Mouse (Mus musculus) liver, postnatal 0 days (tissue): ENCODE measurements around the gene Rsph6a. TPM values are rescaled to one million over a fixed set of nuclear protein-coding genes. Genes with fewer than 3 reads are reported as not detected.

Experiments
- ATAC-seq: fragments of 200-750 bp; cut with Nextera tagmentation; 2 replicates; pipeline ENCODE4 v1.8.0; 2017; ENCODE audit warnings: mild to moderate bottlenecking, moderate library complexity
- DNase-seq: peaks from one replicate; pipeline ENCODE4 v3.0.0-alpha.2; 2016
- H3K27ac ChIP-seq: fragments of 300-500 bp; sonication (generic); 2 replicates; pipeline ENCODE4 v1.5.1; 2014; ENCODE audit warnings: antibody characterized with exemption, moderate library complexity, mild to moderate bottlenecking, low read depth
- H3K27me3 ChIP-seq: fragments of 300-500 bp; sonication (generic); 2 replicates; pipeline ENCODE4 v1.6.1; 2014; ENCODE audit warnings: low read length, control low read depth, mixed read lengths; ENCODE audit not compliant: insufficient read depth
- H3K36me3 ChIP-seq: fragments of 300-500 bp; sonication (generic); replicated peaks from 2 replicates; pipeline ENCODE4 v1.6.1; 2014; ENCODE audit warnings: mild to moderate bottlenecking, control low read depth, low read length, moderate library complexity, mixed read lengths; ENCODE audit not compliant: insufficient read depth
- H3K4me1 ChIP-seq: fragments of 300-500 bp; sonication (generic); 2 replicates; pipeline ENCODE4 v1.6.1; 2014; ENCODE audit warnings: antibody characterized with exemption, mild to moderate bottlenecking, control low read depth; ENCODE audit not compliant: insufficient read depth
- H3K4me2 ChIP-seq: fragments of 300-500 bp; sonication (generic); 2 replicates; pipeline ENCODE4 v1.6.1; 2014; ENCODE audit warnings: low read depth, mild to moderate bottlenecking, low read length, moderate library complexity, mixed read lengths
- H3K4me3 ChIP-seq: fragments of 300-500 bp; sonication (generic); 2 replicates; pipeline ENCODE4 v1.5.1; 2014; ENCODE audit warnings: low read depth, low read length
- H3K9ac ChIP-seq: fragments of 300-500 bp; sonication (generic); replicated peaks from 2 replicates; pipeline ENCODE4 v1.6.1; 2014; ENCODE audit warnings: mild to moderate bottlenecking, moderate library complexity
- H3K9me3 ChIP-seq: fragments of 300-500 bp; sonication (generic); 2 replicates; pipeline ENCODE4 v1.6.1; 2016; ENCODE audit warnings: mild to moderate bottlenecking, control low read depth, low read length, mixed read lengths
- CTCF ChIP-seq: sonication (generic); IDR thresholded peaks from 2 replicates; pipeline ENCODE4 v1.5.1; 2016; ENCODE audit warnings: antibody characterized with exemption, low read depth
- EP300 ChIP-seq: IDR thresholded peaks from 2 replicates; pipeline ENCODE4 v1.6.1; 2016; ENCODE audit warnings: antibody characterized with exemption, low read depth, mild to moderate bottlenecking
- WGBS: fragments of 180-500 bp; shearing (Covaris S2); extraction: QIAGEN DNeasy Blood & Tissue Kit; methylation state at CpG from one replicate; pipeline ENCODE4 v1.1.7; 2014; ENCODE audit not compliant: insufficient replicate concordance; 5-methylcytosine and 5-hydroxymethylcytosine counted together
- polyA plus RNA-seq: library from polyadenylated mRNA; unstranded; fragments of >200 nt; fragmentation: Nextera tagmentation; extraction: Ambion mirVana; gene quantifications from 2 replicates; pipeline ENCODE4 v1.2.1, GENCODE M21; 2015

The Rsph6a gene
- polyA plus RNA-seq, 1 experiment from 2014 or later, result not detected

- TF ChIP-seq EP300 (no peak), CTCF (peak; percentile 43)
- Histone ChIP-seq H3K27ac (no peak overlapping the region), H3K4me3 (no peak overlapping the region), H3K4me1 (peaks cover 26% of the 10 kb centered on the region), H3K4me2 (no peak overlapping the region), H3K27me3 (peaks cover 32% of the 10 kb centered on the region), H3K9me3 (no peaks in the 10 kb centered on the region), H3K9ac (no peak overlapping the region), H3K36me3 (peaks cover 10% of the 10 kb centered on the region; the same call in 1 of the 2 replicates)
- ATAC-seq, result no peak
- DNase-seq, result no peak
- WGBS, result 92% methylated on average over 6 of the region's 6 CpGs
These were observed 20.0 kb downstream of the Rsph6a start for GRCm38 (mm10) chr7:19074494-19074893.

DNA sequence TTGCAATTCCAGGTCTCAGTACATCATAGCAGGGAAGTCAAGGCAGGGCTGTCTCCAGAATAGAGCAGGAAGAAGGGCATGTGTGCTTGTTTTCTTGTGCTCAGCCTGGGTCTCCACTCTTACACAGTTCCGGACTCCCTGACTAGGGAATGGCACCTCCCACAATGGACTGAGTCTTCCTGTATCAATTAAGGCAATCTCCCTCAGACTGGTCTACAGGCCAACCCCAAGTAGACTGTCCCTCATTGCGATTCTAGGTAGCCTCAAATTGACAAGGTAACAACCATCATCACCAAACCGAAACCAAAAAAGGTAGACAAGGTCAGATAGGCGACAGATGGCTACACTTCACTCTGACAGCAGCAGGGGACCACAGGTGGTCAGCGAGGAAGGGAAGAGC, 20.7 kb downstream of the Rsph6a start:
- no peak for DNase-seq
- ATAC-seq, result no peak
- peaks cover 26% of the 10 kb centered on the region for H3K4me1 ChIP-seq
- H3K9ac ChIP-seq, result peak overlapping the region; percentile 85; the same call in 1 of the 2 replicates
- peaks cover 33% of the 10 kb centered on the region for H3K27me3 ChIP-seq
- peak overlapping the region; percentile 72 for H3K4me3 ChIP-seq
- WGBS, result 53% methylated on average over 5 of the region's 5 CpGs
- TF ChIP-seq CTCF, result no peak
- TF ChIP-seq EP300, result no peak
- peaks cover 10% of the 10 kb centered on the region; the same call in 1 of the 2 replicates for H3K36me3 ChIP-seq
- peak overlapping the region; percentile 90 for H3K4me2 ChIP-seq
- no peaks in the 10 kb centered on the region for H3K9me3 ChIP-seq
- no peak overlapping the region for H3K27ac ChIP-seq

GRCm38 (mm10) chr7:19075723-19076585, 21.5 kb downstream of the Rsph6a start, which contains the start of gene Dmwd:
Gene Dmwd (plus strand): TSS chr7:19076227.
- DNase-seq (peak; percentile 92), ATAC-seq (peak; percentile 96)
- H3K4me1 ChIP-seq, result peaks cover 26% of the 10 kb centered on the region
- peak within 1 kb of the TSS; percentile 85 for H3K9ac ChIP-seq
- peaks cover 38% of the 10 kb centered on the region for H3K27me3 ChIP-seq
- no peaks in the 10 kb centered on the region for H3K9me3 ChIP-seq
- WGBS, result 2% methylated on average over 52 of the region's 91 CpGs
- peak within 1 kb of the TSS; percentile 72 for H3K4me3 ChIP-seq
- TF ChIP-seq EP300 (no peak; the same call in 1 of the 2 replicates), CTCF (no peak)
- H3K4me2 ChIP-seq, result peak within 1 kb of the TSS; percentile 90
- H3K27ac ChIP-seq, result peak within 1 kb of the TSS; percentile 89
- peaks cover 14% of the 10 kb centered on the region for H3K36me3 ChIP-seq

DNA sequence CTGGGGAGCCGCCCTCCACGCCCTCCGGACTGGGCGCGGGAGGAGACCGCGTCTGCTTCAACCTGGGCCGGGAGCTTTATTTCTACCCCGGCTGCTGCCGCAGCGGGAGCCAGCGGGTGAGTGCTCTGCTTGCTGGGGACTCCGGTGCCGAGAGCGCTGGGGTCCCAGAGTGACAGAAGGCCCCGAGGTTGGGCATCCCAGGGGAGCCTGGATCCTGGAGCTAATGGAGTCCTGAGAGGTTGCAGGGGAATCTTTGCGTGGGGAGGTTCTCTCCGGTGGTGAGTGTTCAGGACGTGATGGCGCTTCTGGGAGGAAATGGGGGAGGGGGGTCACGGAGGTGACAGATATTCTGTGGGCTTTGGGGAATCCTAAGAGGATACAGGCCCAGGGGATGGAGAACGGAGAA, 22.1 kb downstream of the Rsph6a start:
- Histone ChIP-seq H3K27me3 (peaks cover 38% of the 10 kb centered on the region), H3K4me2 (peak overlapping the region; percentile 90), H3K36me3 (peaks cover 17% of the 10 kb centered on the region), H3K9me3 (no peaks in the 10 kb centered on the region), H3K4me3 (peak overlapping the region; percentile 72), H3K27ac (peak overlapping the region; percentile 89), H3K9ac (peak overlapping the region; percentile 85), H3K4me1 (peaks cover 26% of the 10 kb centered on the region)
- ATAC-seq, result no peak
- DNase-seq, result peak; percentile 52
- TF ChIP-seq CTCF, result no peak
- no peak for TF ChIP-seq EP300
- 1% methylated on average over 21 of the region's 22 CpGs for WGBS

GRCm38 (mm10) chr7:19077761-19078160, 23.3 kb downstream of the Rsph6a start:
- Histone ChIP-seq H3K4me3 (peak overlapping the region; percentile 72; the same call in 1 of the 2 replicates), H3K27me3 (peaks cover 39% of the 10 kb centered on the region), H3K4me1 (peaks cover 28% of the 10 kb centered on the region), H3K27ac (peak overlapping the region; percentile 16; the same call in 1 of the 2 replicates), H3K4me2 (peak overlapping the region; percentile 90), H3K36me3 (peaks cover 17% of the 10 kb centered on the region), H3K9me3 (no peaks in the 10 kb centered on the region), H3K9ac (no peak overlapping the region)
- TF ChIP-seq CTCF (no peak), EP300 (peak; percentile 46; the same call in 1 of the 2 replicates)
- WGBS, result 30% methylated on average over 14 of the region's 14 CpGs
- DNase-seq (peak; percentile 76), ATAC-seq (no peak)

- WGBS, result 67% methylated on average over 3 of the region's 3 CpGs
- DNase-seq (no peak), ATAC-seq (no peak)
- Histone ChIP-seq H3K4me2 (no peak overlapping the region), H3K9ac (no peak overlapping the region), H3K4me1 (peaks cover 38% of the 10 kb centered on the region), H3K27ac (no peak overlapping the region), H3K4me3 (no peak overlapping the region), H3K36me3 (peaks cover 17% of the 10 kb centered on the region), H3K27me3 (peaks cover 32% of the 10 kb centered on the region), H3K9me3 (no peaks in the 10 kb centered on the region)
- TF ChIP-seq EP300 (no peak), CTCF (no peak)
These were observed 24.2 kb downstream of the Rsph6a start for GRCm38 (mm10) chr7:19078732-19079131.
